Mouse (Mus musculus) T-helper 17 cell (primary cell): ENCODE results near the gene Gm45783.

Experiments used
- in situ Hi-C, 2 experiments: fragments of 300-600 bp; cut with MboI, MseI; formaldehyde crosslinking; loops; 1 replicate in 1 of 2; 2 replicates in 1 of 2; pipeline ENCODE4 v1.15.1; 2025; ENCODE audit warnings: high pct_unique_total_duplicates in 2 of 2

Gene Gm45783

DNA sequence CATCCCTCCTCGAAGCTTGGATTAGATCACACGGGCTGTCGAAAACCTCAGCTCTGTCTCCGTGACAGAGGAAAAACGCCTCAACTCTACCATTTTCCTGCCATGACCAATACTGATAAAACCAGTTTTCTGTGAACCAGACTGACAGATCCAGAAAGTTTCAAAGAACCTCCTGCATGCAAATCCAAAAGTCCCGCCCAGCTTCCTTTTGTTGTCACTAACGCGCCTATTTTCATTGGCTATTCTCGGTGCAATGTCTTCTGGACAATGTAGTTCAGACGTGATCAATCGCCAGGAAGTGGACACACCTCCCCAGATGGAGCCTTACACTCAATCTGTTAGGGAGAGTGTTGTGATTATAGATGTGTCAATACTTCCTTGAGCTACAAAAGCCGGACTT, at the start of gene Gm45783:
Gene Gm45783 (minus strand): TSS at position 143 of the 400 bp plus-strand sequence.
- in situ Hi-C loops = loop anchor here (5.0 to 10.0 kb wide), 4 partner anchors 168 to 1490 kb away; no protein-coding TSS in a partner anchor

DNA sequence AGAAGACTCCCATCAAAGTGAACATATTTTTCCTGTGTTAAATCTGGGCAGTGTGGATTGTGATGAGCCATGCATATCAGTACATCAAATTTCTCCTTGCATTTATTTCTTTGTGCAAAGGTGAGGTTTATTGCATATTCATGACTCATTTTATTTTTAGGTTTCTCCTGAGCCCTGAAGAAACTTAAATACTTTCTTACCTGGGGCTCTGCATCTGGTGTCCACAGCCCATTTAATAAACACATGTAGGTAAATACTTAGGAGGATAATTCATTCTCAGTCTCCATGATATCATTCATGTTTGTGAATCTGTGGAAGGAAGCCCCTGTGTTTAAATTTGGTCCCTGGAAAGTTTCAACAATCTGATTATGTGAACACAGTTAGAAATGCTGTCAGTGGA, 25.2 kb upstream of the Gm45783 start, which contains the start of gene Vmn2r31:
Gene Vmn2r31 (minus strand): TSS at position 101 of the 400 bp plus-strand sequence.
- in situ Hi-C loops = loop anchor here (5.0 to 25.0 kb wide), 2 partner anchors 168 to 1713 kb away; partner anchors contain the start of gene Vmn2r33 (in 2 of the 2)

DNA sequence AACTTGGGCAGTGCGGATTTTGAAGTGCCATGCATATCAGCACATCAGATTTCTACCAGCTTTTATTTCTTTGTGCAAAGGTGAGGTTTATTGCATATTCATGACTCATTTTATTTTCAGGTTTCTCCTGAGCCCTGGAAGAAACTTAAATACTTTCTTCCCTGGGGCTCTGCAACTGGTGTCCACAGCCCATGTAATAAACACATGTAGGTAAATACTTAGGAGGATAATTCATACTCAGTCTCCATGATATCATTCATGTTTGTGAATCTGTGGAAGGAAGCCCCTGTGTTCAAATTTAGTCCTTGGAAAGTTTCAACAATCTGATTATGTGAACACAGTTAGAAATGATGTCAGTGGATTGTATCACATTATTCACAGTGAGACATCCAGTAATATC, 36.9 kb downstream of the Gm45783 start, which contains the start of gene Vmn2r30:
Gene Vmn2r30 (minus strand): TSS at position 101 of the 400 bp plus-strand sequence.
- in situ Hi-C loops = loop anchor here (10.0 to 25.0 kb wide), 3 partner anchors 700 to 1477 kb away; no protein-coding TSS in a partner anchor

DNA sequence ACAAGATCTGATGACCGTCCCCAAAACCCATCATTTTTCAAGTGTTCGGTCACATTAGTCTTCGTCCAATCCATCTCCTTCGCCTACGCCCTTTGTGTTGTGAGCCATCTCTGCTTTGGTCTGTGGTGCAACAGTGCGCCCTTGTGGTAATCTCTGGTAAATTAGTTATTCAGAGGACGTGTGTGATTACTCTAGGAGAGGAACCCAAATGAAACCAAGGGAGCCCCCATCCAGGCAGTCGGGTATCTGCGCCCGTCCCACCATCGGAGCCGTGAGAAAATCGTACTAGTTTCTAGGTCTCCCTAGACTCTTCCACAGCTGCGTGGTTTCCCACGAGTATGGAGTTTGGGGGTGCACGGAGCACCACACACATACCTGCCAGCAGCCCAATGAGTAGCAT, 78.8 kb downstream of the Gm45783 start:
- in situ Hi-C loops = loop anchor here (5.0 to 25.0 kb wide), 8 partner anchors 103 to 1133 kb away; partner anchors contain the start of genes Zfp444 (in 1 of the 2), Zfp667 (in 1 of the 2), Zfp78 (in 1 of the 2) and Zfp787 (in 1 of the 2)
